Mouse (Mus musculus) embryonic fibroblast, embryonic 13.5 days (primary cell): Measurements from ENCODE around the gene Slc29a1. TPM values are rescaled to one million over a fixed set of nuclear protein-coding genes. Genes with fewer than 3 reads are reported as not detected.
"Not testable (repeated sequence)": the region's sequence is repeated elsewhere in the genome, so short reads cannot be mapped to it uniquely, and the experiment has no call there.

Experiments
- H3K27ac ChIP-seq: 2 replicates; pipeline ENCODE4 v1.5.1; 2012; ENCODE audit warnings: low read length, control low read depth, inconsistent platforms; ENCODE audit not compliant: insufficient read depth
- H3K4me1 ChIP-seq: 2 replicates; pipeline ENCODE4 v1.6.1; 2011; ENCODE audit warnings: low read length; ENCODE audit not compliant: control insufficient read depth, insufficient read depth
- H3K4me3 ChIP-seq: 2 replicates; pipeline ENCODE4 v1.5.1; 2011; ENCODE audit warnings: mild to moderate bottlenecking, control low read depth, low read length; ENCODE audit not compliant: insufficient read depth
- CTCF ChIP-seq: IDR thresholded peaks from 2 replicates; pipeline ENCODE4 v1.5.1; 2011; ENCODE audit warnings: mild to moderate bottlenecking, control low read depth, low read length, moderate library complexity, borderline replicate concordance; ENCODE audit not compliant: insufficient read depth
- POLR2A ChIP-seq: IDR thresholded peaks from 2 replicates; pipeline ENCODE4 v1.6.1; 2011; ENCODE audit warnings: low read depth, mild to moderate bottlenecking, control low read depth, low read length, moderate library complexity
- polyA plus RNA-seq: library from polyadenylated mRNA; stranded (reverse); fragments of >200 nt; gene quantifications from 2 replicates; pipeline ENCODE4 v1.2.4, GENCODE M21; 2011; ENCODE audit warnings: low read depth; ENCODE audit not compliant: missing spikeins, insufficient read length

Gene Slc29a1
- polyA plus RNA-seq, 1 experiment = 90.3 TPM

DNA sequence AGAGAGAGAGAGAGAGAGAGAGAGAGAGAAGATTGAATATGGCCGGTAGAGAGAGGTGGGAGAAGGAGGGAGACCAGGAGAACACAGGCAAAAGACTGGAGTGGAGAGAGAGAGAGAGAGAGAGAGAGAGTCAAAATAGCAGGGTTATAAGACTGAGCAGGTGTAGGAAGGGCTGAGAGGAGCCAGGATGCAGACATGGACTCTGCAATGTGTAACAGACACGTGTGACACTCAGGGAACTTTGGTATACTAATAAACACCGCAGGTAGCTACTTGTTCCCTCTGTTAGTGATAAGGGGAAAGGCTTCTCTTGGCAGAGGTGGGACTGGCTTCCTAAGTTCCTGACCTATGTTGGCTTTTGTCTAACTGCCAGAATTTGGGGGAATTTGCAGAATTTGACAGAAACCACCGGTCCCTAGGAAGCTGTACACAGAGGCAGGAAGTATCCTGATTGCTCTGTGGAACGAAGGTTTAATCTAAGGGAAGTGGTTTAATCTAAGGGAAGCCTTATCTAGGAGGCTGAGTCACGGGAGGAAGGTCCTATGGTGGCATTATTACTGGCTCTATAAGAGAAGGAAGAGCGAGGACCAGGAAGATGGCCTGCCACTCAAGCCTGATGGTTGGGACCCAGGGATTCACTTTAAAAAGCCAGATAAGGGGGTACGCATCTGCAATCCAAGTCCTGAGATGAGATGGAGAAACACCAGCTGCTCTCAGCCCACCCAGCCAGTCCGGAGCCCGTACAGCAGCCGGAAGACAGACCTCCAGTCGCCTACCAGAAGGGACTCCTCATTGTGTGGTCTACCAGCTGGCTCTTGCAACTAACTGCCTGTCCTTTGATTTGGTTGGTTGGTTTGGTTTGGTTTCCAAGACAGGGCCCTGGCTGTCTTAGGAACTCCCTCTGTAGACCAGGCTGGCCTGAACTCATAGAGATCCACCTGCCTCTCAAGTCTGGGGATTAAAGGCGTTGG, 29.8 kb upstream of the Slc29a1 start:
- no peak overlapping the region for H3K4me3 ChIP-seq
- no peak overlapping the region for H3K27ac ChIP-seq
- no peaks in the 10 kb centered on the region for H3K4me1 ChIP-seq
- TF ChIP-seq CTCF (no peak), POLR2A (no peak)

DNA sequence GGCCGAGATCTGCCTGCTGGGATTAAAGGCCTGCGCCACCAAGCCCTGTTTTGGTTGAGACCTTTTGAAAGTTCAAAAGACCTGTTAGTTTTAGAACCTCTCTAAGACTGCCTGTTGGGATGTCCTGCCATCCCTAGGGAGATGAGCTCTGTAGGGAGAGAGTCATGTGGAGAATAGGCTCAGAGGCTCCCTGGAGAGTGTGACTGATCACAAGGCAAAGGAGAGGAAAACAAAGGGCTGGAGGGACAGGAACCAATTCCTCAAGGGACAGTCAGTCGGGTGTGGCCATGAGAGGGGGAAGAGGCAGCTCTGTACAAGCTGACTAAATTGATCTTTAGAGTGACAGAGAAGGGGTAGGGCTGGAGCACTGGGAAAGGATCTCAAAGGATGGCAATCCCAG, 28.8 kb upstream of the Slc29a1 start:
- TF ChIP-seq CTCF (no peak), POLR2A (no peak)
- Histone ChIP-seq H3K27ac (no peak overlapping the region), H3K4me3 (no peak overlapping the region), H3K4me1 (no peaks in the 10 kb centered on the region)

DNA sequence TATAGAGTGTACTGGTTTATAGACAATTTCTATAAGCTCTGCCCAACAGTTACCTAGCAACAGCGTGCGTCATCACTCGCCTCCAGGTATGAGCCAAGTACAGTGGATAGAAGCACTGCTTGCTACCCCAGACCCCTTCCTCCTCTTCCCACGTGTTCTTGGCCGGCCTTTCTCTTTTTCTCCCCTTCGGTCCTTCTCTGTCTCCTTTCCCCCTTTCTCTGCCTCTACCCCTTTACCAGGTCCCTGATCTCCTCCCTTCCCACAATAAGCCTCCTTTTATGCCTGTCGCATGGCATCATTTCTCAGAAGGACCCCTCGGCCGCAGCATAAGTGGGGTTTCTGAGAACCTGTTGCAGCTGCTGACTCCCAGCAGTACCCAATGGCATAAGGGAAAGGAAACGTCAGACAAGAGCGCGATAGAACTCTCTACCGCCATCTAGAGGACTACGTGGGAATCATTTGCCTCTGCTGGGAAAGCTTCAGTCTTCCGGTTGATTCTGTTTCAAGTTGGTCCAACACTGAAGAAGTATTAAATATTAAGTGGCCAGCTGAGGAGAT, 27.2 kb upstream of the Slc29a1 start:
- Histone ChIP-seq H3K4me3 (no peak overlapping the region), H3K4me1 (no peaks in the 10 kb centered on the region), H3K27ac (no peak overlapping the region)
- TF ChIP-seq POLR2A (no peak), CTCF (peak; percentile 13; the same call in 1 of the 2 replicates)

DNA sequence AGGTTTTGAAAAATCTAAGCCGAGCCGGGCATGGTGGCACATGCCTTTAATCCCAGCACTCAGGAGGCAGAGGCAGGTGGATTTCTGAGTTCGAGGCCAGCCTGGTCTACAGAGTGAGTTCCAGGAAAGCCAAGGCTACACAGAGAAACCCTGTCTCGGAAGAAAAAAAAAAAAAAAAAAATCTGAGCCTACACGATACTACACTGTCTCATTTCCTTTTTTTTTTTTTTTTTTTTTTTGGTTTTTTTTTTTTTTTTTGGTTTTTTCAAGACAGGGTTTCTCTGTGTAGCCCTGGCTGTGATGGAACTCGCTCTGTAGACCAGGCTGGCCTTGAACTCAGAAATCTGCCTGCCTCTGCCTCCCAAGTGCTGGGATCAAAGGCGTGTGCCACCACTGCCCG, 24.0 kb upstream of the Slc29a1 start:
- H3K27ac ChIP-seq, H3K4me3 ChIP-seq, H3K4me1 ChIP-seq: not testable (repeated sequence)

DNA sequence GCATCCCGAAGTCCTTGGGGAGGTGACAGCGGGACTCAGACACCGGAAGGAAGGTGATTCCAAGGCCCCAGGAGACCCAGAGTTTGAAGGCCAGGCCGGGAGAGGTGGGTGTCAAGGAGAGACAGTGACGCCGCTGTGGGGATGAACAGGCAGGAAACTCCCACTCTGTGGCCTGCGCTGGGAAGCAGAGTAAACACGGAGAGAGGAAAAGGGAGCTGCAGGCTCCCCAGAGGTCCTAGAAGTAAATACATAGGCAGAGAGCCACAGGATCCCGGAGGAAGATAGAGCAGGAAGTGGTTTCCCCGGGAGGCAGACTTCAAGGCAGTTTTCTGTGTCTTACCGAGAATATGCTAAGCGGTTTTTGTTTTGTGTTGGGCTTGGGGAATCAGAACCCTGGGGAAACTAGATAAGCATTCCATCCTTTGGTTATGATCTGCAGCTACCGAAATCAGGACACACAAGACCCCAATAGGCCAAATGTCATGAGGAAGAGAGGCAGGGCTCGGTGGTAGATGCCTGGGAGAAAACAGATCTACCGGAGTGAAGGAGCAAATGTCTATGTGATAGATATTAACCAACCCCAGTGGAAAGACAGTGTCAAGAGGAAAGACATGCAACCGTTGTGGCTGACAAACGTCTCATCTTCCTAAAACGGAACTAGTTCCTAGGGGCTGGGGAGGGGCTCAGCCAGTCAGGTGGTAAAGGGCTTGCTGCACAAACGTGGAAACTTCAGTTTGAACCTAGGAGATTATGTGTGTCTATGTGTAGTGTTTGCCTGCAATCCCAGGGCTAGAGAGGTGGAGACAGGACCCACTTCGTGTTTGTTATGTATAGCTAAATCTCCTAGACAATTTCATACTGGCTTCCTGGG, 20.2 kb upstream of the Slc29a1 start:
- no peak overlapping the region for H3K4me3 ChIP-seq
- H3K4me1 ChIP-seq = peaks cover 7% of the 10 kb centered on the region; the same call in 1 of the 2 replicates
- H3K27ac ChIP-seq = no peak overlapping the region
- TF ChIP-seq CTCF = no peak
- TF ChIP-seq POLR2A = no peak

DNA sequence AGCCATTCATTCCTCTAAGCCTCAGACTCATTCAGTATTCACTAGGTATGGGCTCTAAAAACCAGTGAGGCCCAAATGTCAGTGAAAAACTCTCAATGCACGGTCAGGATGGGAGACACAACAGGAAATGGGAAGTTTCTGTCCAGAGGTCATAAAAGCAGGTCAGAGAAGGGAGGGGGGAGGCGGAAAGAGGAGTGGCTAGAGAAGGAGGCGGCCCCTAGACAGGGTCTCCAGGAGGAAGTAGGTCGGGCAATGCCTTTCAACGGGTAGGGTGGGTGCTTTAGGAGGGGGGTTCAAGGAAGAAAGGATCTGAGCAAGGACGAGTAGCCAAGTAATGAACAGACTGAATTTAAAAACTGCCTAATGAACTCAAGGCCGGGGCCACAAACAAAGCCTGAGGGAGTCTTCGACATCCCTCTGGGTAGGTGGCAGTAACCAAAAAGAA, 19.6 kb upstream of the Slc29a1 start:
- no peak for TF ChIP-seq POLR2A
- no peak for TF ChIP-seq CTCF
- H3K4me3 ChIP-seq = no peak overlapping the region

DNA sequence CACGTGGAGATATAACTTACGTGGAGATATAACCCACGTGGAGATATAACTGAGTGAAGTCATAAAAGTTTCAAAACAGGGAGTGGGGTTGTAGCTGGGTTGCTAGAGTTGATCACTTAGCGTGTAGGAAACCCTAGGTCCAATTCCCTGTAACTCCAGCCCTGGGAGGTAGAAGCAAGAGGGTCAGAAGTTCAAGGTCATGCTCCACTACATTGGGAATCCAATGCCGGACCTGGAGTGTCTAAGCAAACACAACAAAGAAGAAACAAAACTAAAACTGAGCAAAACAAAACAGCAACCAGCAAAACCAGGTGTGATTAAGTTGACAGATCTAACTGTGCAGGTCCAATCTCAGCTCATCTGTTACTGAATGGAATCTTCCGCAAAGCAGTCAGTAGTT, 18.2 kb upstream of the Slc29a1 start:
- peaks cover 7% of the 10 kb centered on the region; the same call in 1 of the 2 replicates for H3K4me1 ChIP-seq
- H3K4me3 ChIP-seq = no peak overlapping the region
- TF ChIP-seq CTCF = no peak
- no peak for TF ChIP-seq POLR2A
- no peak overlapping the region for H3K27ac ChIP-seq

More for the DNA sequence above, 19.6 kb upstream of the Slc29a1 start:
- Histone ChIP-seq H3K4me1 (peaks cover 7% of the 10 kb centered on the region; the same call in 1 of the 2 replicates), H3K27ac (no peak overlapping the region)

DNA sequence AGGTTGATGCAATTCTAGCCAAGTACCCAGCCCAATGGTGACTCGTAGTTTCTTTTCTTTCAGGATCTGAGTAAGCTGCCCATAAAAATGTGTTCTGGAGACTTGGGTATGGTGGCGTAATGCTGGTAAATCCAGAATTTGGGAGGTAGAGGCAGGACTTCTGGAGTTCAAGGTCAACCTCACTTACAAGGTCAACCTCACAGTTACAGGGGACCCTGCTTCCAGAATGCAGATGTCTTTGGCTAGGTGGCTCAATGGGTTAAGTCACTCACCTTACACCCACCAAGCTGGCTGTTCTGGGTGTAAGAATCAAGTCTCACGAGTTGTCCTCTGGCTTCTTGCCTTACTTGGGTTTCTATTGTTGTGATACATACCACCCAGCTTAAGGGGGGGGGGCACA, 17.3 kb upstream of the Slc29a1 start:
- no peak for TF ChIP-seq POLR2A
- no peak overlapping the region for H3K4me3 ChIP-seq

DNA sequence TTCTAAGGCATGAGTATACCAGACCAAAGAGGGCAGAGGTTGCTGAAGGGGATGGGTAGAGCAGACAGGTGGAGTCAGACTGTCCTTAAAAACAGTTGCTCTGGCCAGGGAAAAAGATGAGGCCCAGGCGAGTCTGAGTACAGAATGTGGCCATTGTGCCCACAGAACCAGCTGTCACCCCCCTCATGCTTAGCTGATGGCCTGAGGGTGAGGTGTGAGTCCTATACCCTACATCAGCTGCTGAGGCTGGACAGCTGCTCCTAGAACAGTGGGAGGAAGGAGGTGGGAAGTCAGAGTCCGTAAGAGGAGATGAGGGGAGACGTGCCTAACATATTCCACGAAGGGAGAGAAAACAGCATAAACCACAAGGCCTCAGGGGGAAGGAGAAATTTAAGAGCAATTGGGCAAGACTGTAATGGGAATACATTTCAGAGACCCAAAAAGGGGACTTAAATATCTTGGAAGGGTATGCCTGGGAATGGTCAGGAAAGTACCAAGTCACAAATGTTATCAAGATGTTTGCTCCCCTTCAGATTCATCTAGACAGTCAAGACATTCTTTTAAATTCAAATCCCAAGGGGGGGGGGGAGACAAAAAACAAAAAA, 16.7 kb upstream of the Slc29a1 start:
- Histone ChIP-seq H3K4me3 (no peak overlapping the region), H3K27ac (peak overlapping the region; percentile 65), H3K4me1 (peaks cover 7% of the 10 kb centered on the region; the same call in 1 of the 2 replicates)
- TF ChIP-seq POLR2A (no peak), CTCF (no peak)

More for the DNA sequence above, 17.3 kb upstream of the Slc29a1 start:
- Histone ChIP-seq H3K27ac (peak overlapping the region; percentile 65), H3K4me1 (peaks cover 7% of the 10 kb centered on the region; the same call in 1 of the 2 replicates)

DNA sequence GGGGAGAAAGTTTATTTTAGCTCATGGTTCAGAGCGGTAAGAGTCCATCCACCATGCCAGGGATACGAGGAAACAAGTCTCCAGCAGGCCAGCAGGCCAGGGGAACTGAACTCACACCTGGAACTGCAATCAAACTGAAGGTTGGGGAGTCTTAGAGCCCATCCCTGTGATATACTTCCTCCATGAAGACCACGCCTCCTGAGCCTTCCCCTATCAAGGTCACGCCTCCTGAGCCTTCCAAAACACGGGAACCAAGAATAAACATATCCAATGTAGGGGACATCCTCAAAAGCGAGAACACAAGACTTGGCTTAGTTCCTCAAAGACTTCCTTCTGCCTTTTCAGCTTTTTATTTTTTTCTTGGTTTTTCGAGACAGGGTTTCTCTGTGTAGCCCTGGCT, 13.5 kb upstream of the Slc29a1 start:
- no peak for TF ChIP-seq POLR2A
- no peak for TF ChIP-seq CTCF

More for the DNA sequence above, 13.5 kb upstream of the Slc29a1 start:
- H3K4me3 ChIP-seq = no peak overlapping the region
- no peak overlapping the region for H3K27ac ChIP-seq
- no peaks in the 10 kb centered on the region for H3K4me1 ChIP-seq
